Comparison of ENCODE assay signal across 12 mouse cellular contexts in genomic region chr11:118003718-118004117, GRCm38 (mm10). TPM values are rescaled to one million over a fixed set of nuclear protein-coding genes. Genes with fewer than 3 reads are reported as not detected.
A peak's percentile ranks its signal among the peaks of the same experiment; 100 is the strongest.
DNase-seq lines count a peak whose midpoint lies in the region; ATAC-seq and TF ChIP-seq lines count a peak whose summit lies in the region.
"Had no signal": no experiment of that assay in that cellular context is flagged by ENCODE, and none has a peak within 500 bp of the region (broad histone marks: within the 10 kb centered on the region; RNA-seq: fewer than 3 reads in every experiment).

No protein-coding gene starts in this region.

- DNase-seq in kidney, adult 11 months: peak; percentile 28
- no peak for DNase-seq in kidney, adult 18-20 months
- no peak for DNase-seq in spleen, adult 2 months (ENCODE audit: low read depth in 1 of 2, low spot score in 2 of 2)
- no peak for DNase-seq in spleen, adult 18-20 months
- no peak for DNase-seq in testis, postnatal 14 days (ENCODE audit: low spot score)
- DNase-seq in hindbrain, embryonic 14.5 days (ENCODE audit: low spot score): no peak
- DNase-seq: gastrocnemius, postnatal 25 days; right cerebral cortex, postnatal 4 days had no signal

- H3K4me2 ChIP-seq in kidney, embryonic 15.5 days: 0 out of 2 replicates have a peak overlapping the region, but pooled peaks have one; percentile 12
- no peak overlapping the region for H3K4me2 ChIP-seq in midbrain, embryonic 13.5 days (replicated peaks)
- no peak overlapping the region for H3K4me2 ChIP-seq in hindbrain, embryonic 14.5 days (replicated peaks)
- H3K4me2 ChIP-seq: intestine, embryonic 15.5 days; limb, embryonic 13.5 days had no signal

- H3K9me3 ChIP-seq in kidney, embryonic 15.5 days (replicated peaks): no peaks in the 10 kb centered on the region
- no peaks in the 10 kb centered on the region for H3K9me3 ChIP-seq in midbrain, embryonic 13.5 days
- H3K9me3 ChIP-seq in hindbrain, embryonic 14.5 days (ENCODE audit: control insufficient read depth, low read length): no peaks in the 10 kb centered on the region
- H3K9me3 ChIP-seq: intestine, embryonic 15.5 days; limb, embryonic 13.5 days had no signal

- no peak for TF ChIP-seq CTCF in spleen, adult 2 months (IDR thresholded peaks at IDR 0.05; ENCODE audit: extremely low read depth, insufficient read depth, insufficient read length, insufficient replicate concordance)

- ATAC-seq in kidney, embryonic 15.5 days (replicated peaks; ENCODE audit: low FRiP score): no peak; the same call in 1 of the 2 replicates
- no peak for ATAC-seq in midbrain, embryonic 13.5 days
- no peak for ATAC-seq in hindbrain, embryonic 14.5 days (ENCODE audit: low FRiP score)
- ATAC-seq: intestine, embryonic 15.5 days had no signal

- H3K4me1 ChIP-seq in spleen, adult 2 months (ENCODE audit: control insufficient read depth, insufficient read depth, insufficient read length): no peaks in the 10 kb centered on the region
- peaks cover 40% of the 10 kb centered on the region for H3K4me1 ChIP-seq in kidney, embryonic 15.5 days
- peaks cover 15% of the 10 kb centered on the region for H3K4me1 ChIP-seq in midbrain, embryonic 13.5 days (replicated peaks)
- H3K4me1 ChIP-seq in hindbrain, embryonic 14.5 days (replicated peaks; ENCODE audit: control insufficient read depth, insufficient read depth, low read length): no peaks in the 10 kb centered on the region; the same call in 1 of the 2 replicates

- no peak overlapping the region for H3K9ac ChIP-seq in kidney, embryonic 15.5 days
- H3K9ac ChIP-seq in midbrain, embryonic 13.5 days (replicated peaks): no peak overlapping the region
- no peak overlapping the region for H3K9ac ChIP-seq in hindbrain, embryonic 14.5 days
- H3K9ac ChIP-seq: intestine, embryonic 15.5 days; limb, embryonic 13.5 days had no signal

- 0 out of 2 replicates have a peak overlapping the region, but pooled peaks have one; percentile 16 for H3K27ac ChIP-seq in spleen, adult 2 months (ENCODE audit: insufficient read depth, low read length)
- H3K27ac ChIP-seq in kidney, embryonic 15.5 days: peak overlapping the region; percentile 88
- no peak overlapping the region for H3K27ac ChIP-seq in midbrain, embryonic 13.5 days
- no peak overlapping the region for H3K27ac ChIP-seq in hindbrain, embryonic 14.5 days
- H3K27ac ChIP-seq: intestine, embryonic 15.5 days; limb, embryonic 13.5 days had no signal

- H3K36me3 ChIP-seq in spleen, adult 2 months (ENCODE audit: control insufficient read depth, insufficient read depth, low read length): peaks cover 54% of the 10 kb centered on the region
- peaks cover 78% of the 10 kb centered on the region for H3K36me3 ChIP-seq in kidney, embryonic 15.5 days
- peaks cover 79% of the 10 kb centered on the region for H3K36me3 ChIP-seq in midbrain, embryonic 13.5 days
- H3K36me3 ChIP-seq in hindbrain, embryonic 14.5 days (replicated peaks; ENCODE audit: control insufficient read depth, insufficient read depth): peaks cover 81% of the 10 kb centered on the region

- no peak for TF ChIP-seq POLR2A in spleen, adult 2 months (IDR thresholded peaks at IDR 0.05; ENCODE audit: low read depth, low read length)

- no peaks in the 10 kb centered on the region for H3K27me3 ChIP-seq in spleen, adult 2 months (ENCODE audit: control insufficient read depth, insufficient read depth, low read length)
- no peaks in the 10 kb centered on the region for H3K27me3 ChIP-seq in kidney, embryonic 15.5 days
- H3K27me3 ChIP-seq in midbrain, embryonic 13.5 days: no peaks in the 10 kb centered on the region
- H3K27me3 ChIP-seq in hindbrain, embryonic 14.5 days (ENCODE audit: control insufficient read depth, insufficient read depth, low read length): no peaks in the 10 kb centered on the region
- H3K27me3 ChIP-seq: intestine, embryonic 15.5 days; limb, embryonic 13.5 days had no signal

- H3K4me3 ChIP-seq in spleen, adult 2 months (ENCODE audit: extremely low read depth, insufficient read depth, insufficient read length): no peak overlapping the region
- no peak overlapping the region for H3K4me3 ChIP-seq in kidney, embryonic 15.5 days (replicated peaks)
- no peak overlapping the region for H3K4me3 ChIP-seq in midbrain, embryonic 13.5 days (replicated peaks)
- H3K4me3 ChIP-seq in hindbrain, embryonic 14.5 days (replicated peaks; ENCODE audit: low read length): no peak overlapping the region
- H3K4me3 ChIP-seq: intestine, embryonic 15.5 days; limb, embryonic 13.5 days had no signal

- 88% methylated on average over 5 of the region's 5 CpGs for WGBS in spleen, adult 2 months
- whole genome bisulfite sequencing in kidney, embryonic 15.5 days: 50% methylated on average over 5 of the region's 5 CpGs
- 82% methylated on average over 5 of the region's 5 CpGs for WGBS in midbrain, embryonic 13.5 days
- WGBS in hindbrain, embryonic 14.5 days: 80% methylated on average over 5 of the region's 5 CpGs

RNA-seq across cellular contexts. Expression of gene Pgs1, which starts 17.6 kb away (rescaled TPM):
- polyA plus RNA-seq in spleen, adult 2 months (2012; rRNA removed): 35.6 and 43.7 TPM in 2 replicates
- polyA plus RNA-seq in kidney, embryonic 15.5 days (2015; fragmentation: Nextera tagmentation; extraction: Ambion mirVana): 34.1 and 38.9 TPM in 2 replicates
- polyA plus RNA-seq in midbrain, embryonic 13.5 days (2015; fragmentation: Nextera tagmentation; extraction: Ambion mirVana): 46.0 and 50.8 TPM in 2 replicates
- 48.1 and 56.4 TPM in 2 replicates for polyA plus RNA-seq in hindbrain, embryonic 14.5 days (2014; fragmentation: Nextera tagmentation; extraction: Ambion mirVana)

RNA-seq across cellular contexts. Expression of gene Socs3, which starts 33.9 kb away (rescaled TPM):
- 22.0 and 31.0 TPM in 2 replicates for polyA plus RNA-seq in spleen, adult 2 months (2012; rRNA removed)
- 14.1 and 15.2 TPM in 2 replicates for polyA plus RNA-seq in kidney, embryonic 15.5 days (2015; fragmentation: Nextera tagmentation; extraction: Ambion mirVana)
- polyA plus RNA-seq in midbrain, embryonic 13.5 days (2015; fragmentation: Nextera tagmentation; extraction: Ambion mirVana): 8.3 and 9.3 TPM in 2 replicates
- polyA plus RNA-seq in hindbrain, embryonic 14.5 days (2014; fragmentation: Nextera tagmentation; extraction: Ambion mirVana): 2.9 and 3.0 TPM in 2 replicates

Comparison
In these comparisons a context has a peak if more than half of its experiments do, and no peak if none do; other contexts are left out.
1. H3K27ac ChIP-seq: peak in spleen, adult 2 months (single experiment) and kidney, embryonic 15.5 days (single experiment); none in midbrain, embryonic 13.5 days (single experiment) and hindbrain, embryonic 14.5 days (single experiment).